Mouse (Mus musculus): ENCODE data around the gene Gm10226. TPM values are rescaled to one million over a fixed set of nuclear protein-coding genes. Genes with fewer than 3 reads are reported as not detected.
A peak's percentile ranks its signal among the peaks of the same experiment; 100 is the strongest.
"Not testable (repeated sequence)": the region's sequence is repeated elsewhere in the genome, so short reads cannot be mapped to it uniquely, and the experiment has no call there.

Gene Gm10226
- 8.3 and 9.0 TPM in 2 replicates for polyA plus RNA-seq (2015; fragmentation: Nextera tagmentation; extraction: Ambion mirVana)

DNA sequence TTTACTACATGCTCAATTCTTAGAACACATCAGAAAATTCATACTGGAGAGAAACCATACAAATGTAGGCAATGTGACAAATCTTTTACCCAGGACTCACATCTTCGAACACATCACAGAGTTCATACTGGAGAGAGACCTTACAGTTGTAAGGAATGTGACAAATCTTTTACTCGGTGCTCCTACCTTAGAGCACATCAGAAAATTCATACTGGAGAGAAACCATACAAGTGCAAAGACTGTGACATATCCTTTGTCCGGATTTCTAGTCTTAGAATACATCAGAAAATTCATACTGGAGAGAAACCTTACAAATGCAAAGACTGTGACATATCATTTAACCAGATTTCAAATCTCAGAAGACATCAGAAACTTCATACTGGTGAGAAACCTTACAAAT, at the start of gene Gm10226:
Gm10226 (plus strand) TSS at position 301 of the 400 bp plus-strand sequence.
- H3K4me2 ChIP-seq, result no peak within 1 kb of the TSS
- no peaks in the 10 kb centered on the region for H3K9me3 ChIP-seq
- WGBS, result 86% methylated on average over 3 of the region's 3 CpGs
- H3K36me3 ChIP-seq, result peaks cover 17% of the 10 kb centered on the region
- H3K27me3 ChIP-seq, result no peaks in the 10 kb centered on the region
- H3K4me1 ChIP-seq, result no peaks in the 10 kb centered on the region
- no peak within 1 kb of the TSS for H3K9ac ChIP-seq
- no peak within 1 kb of the TSS for H3K4me3 ChIP-seq
- no peak within 1 kb of the TSS for H3K27ac ChIP-seq
- ATAC-seq (ENCODE audit: insufficient number of reproducible peaks, low FRiP score, low TSS enrichment, low read depth), result no peak

DNA sequence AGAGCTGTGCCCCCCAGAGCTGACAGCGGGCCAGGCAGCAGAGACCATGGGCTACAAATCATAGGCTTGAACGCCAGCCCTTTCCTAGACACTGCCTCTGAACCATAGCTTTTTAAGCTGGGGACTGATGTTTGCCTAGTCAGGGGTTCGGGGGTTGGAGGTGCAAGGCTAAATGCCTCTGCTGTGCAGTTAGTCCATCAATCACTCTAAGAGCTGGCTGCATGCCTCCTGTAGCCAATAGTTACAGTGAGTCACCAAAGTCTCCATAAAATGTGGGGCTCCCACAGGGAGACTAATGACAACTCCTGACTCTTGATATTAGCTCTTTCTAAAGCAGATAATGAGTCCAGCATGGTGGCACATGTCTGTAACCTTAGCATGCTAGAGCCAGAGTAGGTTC, 42.9 kb upstream of the Gm10226 start:
- H3K9ac ChIP-seq, result no peak overlapping the region
- 48% methylated on average over 3 of the region's 3 CpGs for WGBS

DNA sequence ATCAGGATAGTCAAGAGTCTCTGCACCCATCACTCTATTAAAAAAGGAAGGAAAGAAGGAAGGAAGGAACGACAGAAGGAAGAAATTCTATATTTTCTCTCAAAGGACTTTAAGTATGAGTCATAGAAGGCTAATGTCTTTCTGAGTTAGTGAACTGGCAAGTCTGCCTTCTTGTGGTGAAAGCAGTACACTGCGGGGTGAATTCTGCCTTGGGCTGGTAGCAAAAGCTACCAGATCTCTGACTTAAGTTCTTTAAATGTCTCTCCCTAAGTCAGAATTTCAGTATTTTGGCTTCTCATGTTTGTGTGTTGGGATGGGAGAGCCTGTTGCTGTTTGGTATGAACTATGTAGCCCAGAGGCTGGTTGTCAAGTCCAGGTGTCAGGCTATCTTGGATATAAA, 41.7 kb upstream of the Gm10226 start:
- Histone ChIP-seq H3K27me3 (no peaks in the 10 kb centered on the region), H3K27ac (peak overlapping the region; percentile 86), H3K9ac (0 out of 2 replicates have a peak overlapping the region, but pooled peaks have one; percentile 26), H3K4me1 (0 out of 2 replicates have a peak, but pooled peaks cover 3% of the 10 kb centered on the region), H3K9me3 (no peaks in the 10 kb centered on the region), H3K4me2 (peak overlapping the region; percentile 44), H3K36me3 (no peaks in the 10 kb centered on the region), H3K4me3 (peak overlapping the region; percentile 48)
- 32% methylated on average over 2 of the region's 2 CpGs for WGBS
- no peak for ATAC-seq (ENCODE audit: insufficient number of reproducible peaks, low FRiP score, low TSS enrichment, low read depth)

More for the DNA sequence above, 42.9 kb upstream of the Gm10226 start:
- Histone ChIP-seq H3K9me3 (no peaks in the 10 kb centered on the region), H3K27ac (no peak overlapping the region), H3K4me1 (0 out of 2 replicates have a peak, but pooled peaks cover 3% of the 10 kb centered on the region), H3K27me3 (no peaks in the 10 kb centered on the region), H3K4me3 (no peak overlapping the region), H3K36me3 (no peaks in the 10 kb centered on the region), H3K4me2 (no peak overlapping the region)
- no peak for ATAC-seq (ENCODE audit: insufficient number of reproducible peaks, low FRiP score, low TSS enrichment, low read depth)

DNA sequence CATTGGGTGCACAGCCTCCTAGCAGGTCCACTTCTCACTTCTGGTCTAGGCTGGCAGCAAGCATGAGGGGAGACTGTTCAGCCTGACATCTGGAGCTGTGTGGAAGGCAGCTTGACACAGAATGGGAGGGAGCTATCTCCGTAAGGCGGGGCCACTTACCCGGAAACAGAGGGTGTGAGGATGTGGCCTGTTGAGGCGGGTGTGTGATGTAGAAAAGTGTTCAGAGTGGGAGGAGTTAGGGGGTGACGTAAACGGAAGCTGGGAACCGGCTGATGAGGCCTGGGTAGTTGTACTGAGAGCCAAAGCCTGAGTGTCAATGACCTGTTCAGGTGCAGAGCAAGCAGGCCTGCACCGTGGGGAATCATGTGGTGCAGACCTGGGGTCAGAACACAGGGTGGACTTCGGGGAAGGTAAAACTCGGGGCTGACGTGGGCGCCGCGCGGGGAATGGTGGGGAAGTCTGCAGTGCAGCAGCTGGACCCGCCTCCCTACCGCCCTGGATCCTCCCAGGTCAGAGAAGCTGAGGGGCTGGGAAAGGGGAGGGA, 41.2 kb upstream of the Gm10226 start, which contains the start of gene Zfp983:
Zfp983 (plus strand) TSS at position 261 of the 544 bp plus-strand sequence.
- Histone ChIP-seq H3K9ac (0 out of 2 replicates have a peak within 1 kb of the TSS, but pooled peaks have one; percentile 26), H3K4me3 (peak within 1 kb of the TSS; percentile 48), H3K4me2 (peak within 1 kb of the TSS; percentile 44), H3K27ac (peak within 1 kb of the TSS; percentile 86)
- ATAC-seq (ENCODE audit: insufficient number of reproducible peaks, low FRiP score, low TSS enrichment, low read depth), result peak; percentile 98
- not testable (repeated sequence) for H3K36me3 ChIP-seq, H3K9me3 ChIP-seq, H3K4me1 ChIP-seq, H3K27me3 ChIP-seq
- under 1% methylated on average over 17 of the region's 17 CpGs for WGBS

DNA sequence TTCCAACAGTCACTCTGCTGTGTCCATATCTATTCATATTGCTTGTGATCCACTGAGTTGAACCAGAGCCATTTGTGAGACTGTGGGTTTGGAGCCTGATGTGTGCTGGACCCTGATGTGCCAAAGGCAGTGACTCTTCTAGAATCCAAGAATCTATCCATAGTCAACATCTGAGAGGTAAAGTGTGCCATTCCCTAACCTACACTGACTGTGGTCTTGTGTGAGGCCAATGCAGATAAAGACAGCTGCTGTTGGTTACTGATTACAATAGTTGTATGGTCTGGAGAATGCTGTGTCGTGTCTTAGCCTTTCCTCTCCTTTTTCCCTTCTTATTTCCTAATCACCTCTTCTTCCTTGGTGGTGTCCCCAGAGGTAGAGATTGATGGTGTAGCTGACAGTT, 12.8 kb upstream of the Gm10226 start:
- H3K27me3 ChIP-seq; H3K9ac ChIP-seq; H3K36me3 ChIP-seq; H3K9me3 ChIP-seq; H3K4me2 ChIP-seq; ATAC-seq (ENCODE audit: insufficient number of reproducible peaks, low FRiP score, low TSS enrichment, low read depth); H3K4me1 ChIP-seq; H3K27ac ChIP-seq; H3K4me3 ChIP-seq: not testable (repeated sequence)
- 23% methylated on average over 1 of the region's 1 CpGs for WGBS

DNA sequence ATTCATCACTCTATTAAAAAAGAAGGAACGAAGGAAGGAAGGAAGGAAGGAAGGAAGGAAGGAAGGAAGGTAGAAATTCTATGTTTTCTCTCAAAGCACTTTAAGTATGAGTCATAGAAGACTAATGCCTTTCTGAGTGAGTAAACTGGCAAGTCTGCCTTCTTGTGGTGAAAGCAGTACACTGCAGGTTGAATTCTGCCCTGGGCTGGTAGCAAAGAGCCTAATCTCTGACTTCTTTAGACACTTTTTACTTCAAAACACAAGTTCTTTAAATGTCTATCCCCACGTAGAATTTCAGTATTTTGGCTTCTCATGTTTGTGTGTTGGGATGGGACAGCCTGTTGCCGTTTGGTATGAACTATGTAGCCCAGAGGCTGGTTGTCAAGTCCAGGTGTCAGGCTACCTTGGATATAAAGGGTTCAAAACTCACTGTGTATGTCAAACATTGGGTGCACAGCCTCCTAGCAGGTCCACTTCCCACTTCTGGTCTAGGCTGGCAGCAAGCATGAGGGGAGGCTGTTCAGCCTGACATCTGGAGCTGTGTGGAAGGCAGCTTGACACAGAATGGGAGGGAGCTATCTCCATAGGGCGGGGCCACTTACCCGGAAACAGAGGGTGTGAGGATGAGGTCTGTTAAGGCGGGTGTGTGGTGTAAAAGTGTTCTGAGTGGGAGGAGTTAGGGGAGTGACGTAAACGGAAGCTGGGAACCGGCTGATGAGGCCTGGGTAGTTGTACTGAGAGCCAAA, 12.2 kb upstream of the Gm10226 start:
- peak overlapping the region; percentile 48 for H3K4me3 ChIP-seq
- H3K36me3 ChIP-seq, result 0 out of 2 replicates have a peak, but pooled peaks cover under 1% of the 10 kb centered on the region
- H3K4me2 ChIP-seq, result peak overlapping the region; percentile 65
- peaks cover 5% of the 10 kb centered on the region; the same call in 1 of the 2 replicates for H3K4me1 ChIP-seq
- peak; percentile 99 for ATAC-seq (ENCODE audit: insufficient number of reproducible peaks, low FRiP score, low TSS enrichment, low read depth)
- no peaks in the 10 kb centered on the region for H3K27me3 ChIP-seq
- WGBS, result 4% methylated on average over 9 of the region's 9 CpGs
- H3K9ac ChIP-seq, result 0 out of 2 replicates have a peak overlapping the region, but pooled peaks have one; percentile 14
- H3K27ac ChIP-seq, result peak overlapping the region; percentile 87
- no peaks in the 10 kb centered on the region for H3K9me3 ChIP-seq

DNA sequence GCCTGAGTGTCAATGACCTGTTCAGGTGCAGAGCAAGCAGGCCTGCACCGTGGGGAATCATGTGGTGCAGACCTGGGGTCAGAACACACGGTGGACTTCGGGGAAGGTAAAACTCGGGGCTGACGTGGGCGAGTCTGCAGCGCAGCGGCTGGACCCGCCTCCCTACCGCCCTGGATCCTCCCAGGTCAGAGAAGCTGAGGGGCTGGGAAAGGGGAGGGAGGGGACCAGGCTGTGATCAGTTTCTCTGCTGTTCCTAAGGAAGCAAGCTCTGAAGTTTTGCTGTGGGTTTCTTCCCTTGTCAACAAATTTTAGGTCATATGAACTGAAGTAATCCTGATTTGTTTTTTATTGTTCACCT, 11.7 kb upstream of the Gm10226 start:
- not testable (repeated sequence) for H3K36me3 ChIP-seq

DNA sequence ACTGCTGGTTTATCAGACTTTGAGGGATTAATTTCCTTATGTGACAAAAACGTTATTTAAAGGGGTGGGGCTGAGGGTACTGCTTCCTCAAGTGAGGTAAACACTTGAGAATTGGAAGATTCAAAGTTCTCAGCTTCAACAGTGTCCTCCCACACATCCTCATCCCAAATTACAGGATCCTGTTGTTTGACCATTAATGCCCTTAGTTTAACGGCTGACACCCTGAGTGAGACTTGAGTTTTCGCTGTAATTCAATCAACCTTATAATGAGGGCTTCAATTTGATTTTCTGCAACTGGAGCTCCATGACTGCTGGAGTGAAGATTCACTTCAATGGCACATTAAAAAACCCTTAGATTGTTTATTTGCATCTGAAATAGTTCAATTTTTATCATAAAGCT, 1.7 kb downstream of the Gm10226 start:
- no peak overlapping the region for H3K4me3 ChIP-seq

More for the DNA sequence above, 11.7 kb upstream of the Gm10226 start:
- Histone ChIP-seq H3K9ac (0 out of 2 replicates have a peak overlapping the region, but pooled peaks have one; percentile 14), H3K4me3 (peak overlapping the region; percentile 48), H3K4me2 (peak overlapping the region; percentile 65), H3K27ac (peak overlapping the region; percentile 87; the same call in 1 of the 2 replicates)
- not testable (repeated sequence) for H3K27me3 ChIP-seq, H3K9me3 ChIP-seq, H3K4me1 ChIP-seq
- ATAC-seq (ENCODE audit: insufficient number of reproducible peaks, low FRiP score, low TSS enrichment, low read depth), result peak; percentile 87
- WGBS, result 1% methylated on average over 10 of the region's 10 CpGs

DNA sequence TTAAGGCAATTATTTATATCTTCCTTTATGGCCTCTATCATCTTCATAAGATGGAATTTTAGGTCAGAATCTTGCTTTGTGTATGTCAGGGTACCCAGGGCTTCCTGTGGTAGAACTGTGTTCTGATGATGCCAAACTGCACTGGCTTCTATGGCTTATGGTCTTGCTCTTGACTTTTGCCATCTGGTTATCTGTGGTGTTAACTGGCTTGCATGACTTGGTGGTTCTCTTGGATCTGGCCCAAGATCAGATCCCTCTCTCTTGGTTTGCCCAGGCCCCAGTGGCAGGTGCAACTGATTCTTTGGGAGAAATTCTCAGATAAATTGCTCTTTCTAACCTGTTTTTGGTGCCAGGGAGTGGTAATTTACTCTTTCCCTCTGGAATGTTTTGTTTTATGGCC, 4.4 kb downstream of the Gm10226 start:
- Histone ChIP-seq H3K27me3 (no peaks in the 10 kb centered on the region), H3K4me1 (no peaks in the 10 kb centered on the region), H3K9me3 (no peaks in the 10 kb centered on the region), H3K9ac (no peak overlapping the region), H3K4me3 (no peak overlapping the region), H3K36me3 (peaks cover 1% of the 10 kb centered on the region; the same call in 1 of the 2 replicates), H3K27ac (no peak overlapping the region), H3K4me2 (no peak overlapping the region)
- ATAC-seq (ENCODE audit: insufficient number of reproducible peaks, low FRiP score, low TSS enrichment, low read depth), result no peak

More for the DNA sequence above, 1.7 kb downstream of the Gm10226 start:
- H3K27ac ChIP-seq, result no peak overlapping the region
- no peaks in the 10 kb centered on the region for H3K9me3 ChIP-seq
- H3K27me3 ChIP-seq, result no peaks in the 10 kb centered on the region
- no peak overlapping the region for H3K9ac ChIP-seq
- H3K4me1 ChIP-seq, result no peaks in the 10 kb centered on the region
- WGBS, result 71% methylated on average over 3 of the region's 3 CpGs
- no peak overlapping the region for H3K4me2 ChIP-seq
- H3K36me3 ChIP-seq, result peaks cover 17% of the 10 kb centered on the region
- ATAC-seq (ENCODE audit: insufficient number of reproducible peaks, low FRiP score, low TSS enrichment, low read depth), result no peak

DNA sequence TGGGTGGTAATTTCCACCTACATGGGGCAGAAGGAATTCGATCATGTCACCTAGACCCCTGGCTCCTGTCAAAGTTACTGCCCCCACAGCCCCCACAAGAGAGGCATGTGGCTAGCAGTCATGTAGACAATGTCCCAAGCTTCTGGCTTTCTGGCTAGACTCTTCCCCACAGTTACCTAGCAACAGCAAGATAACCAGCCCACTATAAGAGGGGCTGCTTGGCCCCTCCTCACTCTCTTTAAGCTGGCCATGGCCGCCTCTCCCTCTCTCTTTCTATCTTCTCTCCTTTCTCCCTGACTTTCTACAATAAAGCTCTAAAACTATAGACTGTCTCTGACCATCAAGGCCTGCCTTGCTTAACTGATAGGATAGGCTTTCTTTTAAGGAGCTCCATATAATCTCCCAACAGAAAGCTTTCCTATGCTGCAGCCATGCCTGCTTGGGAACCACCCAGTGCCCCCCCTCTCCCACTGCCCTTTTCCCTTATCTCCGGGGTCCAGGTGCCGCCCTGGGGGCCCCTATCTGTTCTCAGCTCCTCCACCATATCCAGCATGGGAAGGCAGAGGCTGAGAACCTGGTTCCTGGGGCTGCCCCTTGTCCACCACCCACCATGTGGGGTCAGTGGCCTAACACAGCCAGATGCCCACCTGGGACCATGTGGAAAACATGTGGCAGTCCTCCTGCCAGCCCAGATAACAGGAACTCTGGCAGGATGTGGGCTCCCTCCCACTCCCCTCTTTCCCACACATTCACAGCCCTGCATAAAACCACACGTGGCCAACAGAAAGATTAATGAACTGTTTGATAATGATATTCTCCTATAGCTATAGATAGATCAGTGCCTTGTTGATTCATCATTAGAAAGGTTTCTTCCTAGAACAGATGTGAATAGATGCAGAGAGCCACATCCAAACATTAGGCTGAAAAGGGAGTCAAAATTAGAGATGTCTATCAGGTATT, 10.9 kb downstream of the Gm10226 start:
- Histone ChIP-seq H3K4me3 (no peak overlapping the region), H3K27me3 (no peaks in the 10 kb centered on the region), H3K9me3 (no peaks in the 10 kb centered on the region), H3K36me3 (no peaks in the 10 kb centered on the region), H3K27ac (no peak overlapping the region), H3K4me2 (no peak overlapping the region), H3K4me1 (no peaks in the 10 kb centered on the region), H3K9ac (no peak overlapping the region)
- WGBS, result 42% methylated on average over 5 of the region's 5 CpGs
- no peak for ATAC-seq (ENCODE audit: insufficient number of reproducible peaks, low FRiP score, low TSS enrichment, low read depth)

DNA sequence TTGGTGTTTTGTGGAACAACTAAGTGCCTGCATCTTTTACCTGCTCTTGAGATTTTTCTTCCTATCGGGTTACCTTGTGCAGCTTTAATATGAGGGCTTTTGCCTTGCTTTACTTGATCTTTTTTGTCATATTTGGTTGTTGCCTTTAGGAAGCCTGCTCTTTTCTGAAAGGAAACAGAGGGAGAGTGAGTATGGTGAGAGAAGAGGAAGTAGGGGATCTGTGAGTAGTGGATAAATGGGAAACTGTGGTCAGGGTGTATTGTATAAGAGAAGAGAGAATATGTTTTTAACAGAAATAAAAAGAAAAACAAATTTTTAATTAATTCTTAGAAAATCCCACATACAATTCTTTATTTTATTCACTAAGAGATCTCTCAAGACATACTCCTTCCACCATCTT, 11.8 kb downstream of the Gm10226 start:
- Histone ChIP-seq H3K9ac (no peak overlapping the region), H3K36me3 (no peaks in the 10 kb centered on the region), H3K4me3 (no peak overlapping the region), H3K27me3 (no peaks in the 10 kb centered on the region), H3K4me1 (no peaks in the 10 kb centered on the region), H3K4me2 (no peak overlapping the region), H3K9me3 (no peaks in the 10 kb centered on the region), H3K27ac (no peak overlapping the region)
- ATAC-seq (ENCODE audit: insufficient number of reproducible peaks, low FRiP score, low TSS enrichment, low read depth), result no peak
- WGBS, result 79% methylated on average over 1 of the region's 1 CpGs
